Mouse (Mus musculus): ENCODE measurements at regions not wholly inside any gene's neighbourhood (a gene's known extent, or its start where the extent isn't known, plus 50 kb on each side); places are given as distances from the start of the nearest gene placed in this dataset.

GRCm38 (mm10) chr13:99847531-99847930 is 53.4 kb downstream of the Cartpt start:
- DNase-seq (ENCODE audit: low read depth, low spot score), result no peak

DNA sequence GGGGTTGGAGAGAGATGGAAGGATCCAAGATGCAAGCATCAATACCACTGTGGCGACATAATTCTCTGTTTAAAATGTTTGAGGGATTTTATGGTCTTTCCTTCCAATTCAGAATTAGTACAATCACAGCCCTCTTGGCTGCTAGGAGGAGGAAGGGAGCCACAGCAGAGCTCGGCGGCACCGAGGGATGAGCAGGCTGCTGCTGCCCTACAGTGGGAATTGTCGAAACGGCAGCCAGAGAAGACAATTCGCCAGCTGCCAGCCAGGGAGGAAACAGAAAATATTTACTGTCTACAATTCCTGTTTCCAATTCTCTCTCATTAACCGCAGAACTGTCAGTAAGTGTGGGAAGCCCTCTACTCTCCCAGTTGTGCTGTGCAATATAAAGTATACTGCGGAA is 58.3 kb downstream of the Cartpt start:
- DNase-seq (ENCODE audit: low read depth, low spot score), result peak; percentile 54

GRCm38 (mm10) chr13:99839446-99839845 is 61.4 kb downstream of the Cartpt start:
- DNase-seq (ENCODE audit: low read depth, low spot score), result no peak

- peak; percentile 89 for DNase-seq (ENCODE audit: low read depth, low spot score)
Measured at GRCm38 (mm10) chr13:99837772-99838425, 63.0 kb downstream of the Cartpt start.

GRCm38 (mm10) chr13:99837180-99837579 is 63.7 kb downstream of the Cartpt start:
- no peak for DNase-seq (ENCODE audit: low read depth, low spot score)

GRCm38 (mm10) chr13:99836586-99836985 is 64.3 kb downstream of the Cartpt start:
- DNase-seq (ENCODE audit: low read depth, low spot score), result no peak

GRCm38 (mm10) chr13:99835518-99835917 is 65.4 kb downstream of the Cartpt start:
- no peak for DNase-seq (ENCODE audit: low read depth, low spot score)

GRCm38 (mm10) chr13:99830080-99830724 is 70.7 kb downstream of the Cartpt start:
- no peak for DNase-seq (ENCODE audit: low read depth, low spot score)

DNA sequence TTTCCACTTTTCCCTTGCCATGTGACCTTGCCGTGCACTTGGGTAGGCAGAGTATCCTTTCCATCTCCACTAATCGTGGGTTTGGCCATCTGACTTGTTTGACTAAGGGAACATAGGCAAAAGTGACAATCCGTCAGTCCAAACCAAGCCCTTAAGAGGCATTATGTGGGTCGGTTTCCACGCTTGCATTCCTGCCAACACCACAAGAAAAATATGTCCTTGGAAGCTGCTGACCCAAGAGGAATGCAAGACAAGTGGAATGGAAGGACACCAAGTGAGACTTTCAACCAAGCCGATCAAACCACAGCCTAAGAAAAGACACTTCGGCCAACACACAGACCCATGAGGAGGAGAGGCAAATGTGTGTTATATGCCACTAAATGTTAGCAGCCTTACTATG is 73.3 kb downstream of the Cartpt start:
- no peak for DNase-seq (ENCODE audit: low read depth, low spot score)

GRCm38 (mm10) chr13:99824625-99825024 is 76.3 kb downstream of the Cartpt start:
- DNase-seq (ENCODE audit: low read depth, low spot score), result no peak

DNA sequence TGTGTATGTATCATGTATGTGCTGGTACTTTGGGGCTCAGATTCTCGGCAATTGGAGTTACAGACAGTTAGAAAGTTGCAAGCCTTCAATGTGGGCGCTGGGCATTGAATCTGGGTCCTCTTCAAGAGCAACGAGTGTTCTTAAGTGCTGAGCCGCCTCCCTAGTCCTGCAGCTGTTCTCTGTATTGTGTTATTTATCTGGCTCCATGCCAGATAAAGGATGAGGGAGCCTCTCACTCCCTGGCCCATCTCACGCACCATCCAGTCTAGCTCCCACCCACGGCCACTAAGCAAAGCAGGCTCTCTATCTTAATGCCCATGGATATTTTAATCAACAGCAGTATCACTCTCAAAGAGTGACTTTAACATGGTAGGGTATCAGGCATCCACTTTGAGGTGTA is 84.2 kb downstream of the Cartpt start:
- no peak for DNase-seq (ENCODE audit: low read depth, low spot score)

DNA sequence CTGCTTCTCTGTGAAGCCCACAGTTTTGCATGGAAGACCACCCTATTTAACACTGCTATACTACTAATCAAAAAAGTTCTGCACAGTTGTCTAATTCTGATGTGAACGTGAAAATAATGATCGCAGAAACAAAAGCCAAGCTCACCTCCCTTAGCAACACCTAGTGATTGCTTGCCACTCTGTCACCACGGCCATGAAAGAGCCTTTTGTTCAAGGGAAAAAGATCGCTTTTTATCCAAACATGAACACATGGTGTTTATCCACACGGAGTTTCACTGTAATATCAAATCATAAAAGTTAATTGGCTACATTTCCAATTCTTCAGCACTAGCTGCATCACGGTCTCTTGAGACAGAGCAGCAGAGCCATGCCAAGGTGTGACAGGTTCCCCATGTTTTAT is 85.1 kb downstream of the Cartpt start:
- no peak for DNase-seq (ENCODE audit: low read depth, low spot score)

DNA sequence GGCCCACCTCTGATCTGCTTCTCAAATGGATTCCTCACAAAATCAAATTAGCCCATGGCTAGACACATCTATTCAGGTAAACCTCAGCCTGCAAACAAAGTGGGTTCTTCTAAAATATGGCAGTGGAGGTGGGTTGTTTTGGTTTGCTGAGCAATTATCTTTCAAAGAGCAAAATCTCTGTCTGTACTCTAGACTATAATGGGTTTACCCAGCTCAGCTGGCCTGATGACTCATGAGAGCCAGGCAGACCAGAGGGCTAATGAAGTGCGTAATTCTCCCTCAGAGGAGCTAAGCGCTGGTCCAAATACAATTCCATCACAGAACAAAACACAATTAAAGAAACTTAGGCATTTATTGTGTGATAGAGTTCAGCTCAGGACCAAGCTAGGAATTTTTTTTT is 86.1 kb downstream of the Cartpt start:
- no peak for DNase-seq (ENCODE audit: low read depth, low spot score)

GRCm38 (mm10) chr13:99814033-99814556 is 86.8 kb downstream of the Cartpt start:
- DNase-seq (ENCODE audit: low read depth, low spot score), result no peak

GRCm38 (mm10) chr13:99794448-99794847 is 106.4 kb downstream of the Cartpt start:
- no peak for DNase-seq (ENCODE audit: low read depth, low spot score)

- DNase-seq (ENCODE audit: low read depth, low spot score), result no peak
Measured at GRCm38 (mm10) chr13:99793786-99794435, 107.0 kb downstream of the Cartpt start.

- no peak for DNase-seq (ENCODE audit: low read depth, low spot score)
Measured at GRCm38 (mm10) chr13:99793001-99793400, 107.9 kb downstream of the Cartpt start.

DNA sequence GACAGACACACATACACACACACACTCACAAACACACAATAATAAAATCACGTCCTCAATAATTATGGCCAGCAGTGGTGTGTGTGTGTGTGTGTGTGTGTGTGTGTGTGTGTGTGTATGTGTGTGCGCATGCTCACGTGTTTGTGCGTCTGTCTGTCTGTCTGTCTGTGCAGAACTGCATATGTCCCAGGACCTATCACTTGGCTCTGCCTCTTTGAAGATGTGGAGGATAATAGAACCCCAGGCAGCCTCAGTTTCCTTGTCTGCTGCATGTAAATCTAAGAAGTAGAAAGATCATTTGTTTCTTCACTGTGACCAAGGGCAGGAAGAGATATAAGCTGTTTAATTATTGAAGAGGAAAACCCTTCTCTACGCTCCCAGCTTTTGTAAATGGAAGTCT is 109.9 kb downstream of the Cartpt start:
- DNase-seq (ENCODE audit: low read depth, low spot score), result no peak

DNA sequence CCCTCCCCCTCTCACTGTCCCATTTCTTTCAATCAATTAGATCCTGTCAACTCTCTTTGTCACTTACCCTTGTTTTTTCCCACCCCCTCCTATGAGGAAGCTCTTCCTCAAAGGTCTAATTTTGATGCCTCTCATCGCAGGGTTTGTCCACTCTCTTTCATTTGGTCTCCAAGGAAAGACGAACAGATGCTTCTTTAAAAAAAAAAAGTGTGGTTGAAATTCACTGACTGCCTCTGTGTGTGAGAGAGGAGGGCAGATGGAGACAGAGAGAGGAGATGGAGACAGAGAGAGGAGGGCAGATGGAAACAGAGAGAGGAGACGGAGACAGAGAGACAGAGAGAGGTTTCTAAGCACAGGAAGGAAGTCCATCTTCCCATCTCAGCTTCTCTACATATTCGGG is 113.1 kb downstream of the Cartpt start:
- no peak for DNase-seq (ENCODE audit: low read depth, low spot score)

DNA sequence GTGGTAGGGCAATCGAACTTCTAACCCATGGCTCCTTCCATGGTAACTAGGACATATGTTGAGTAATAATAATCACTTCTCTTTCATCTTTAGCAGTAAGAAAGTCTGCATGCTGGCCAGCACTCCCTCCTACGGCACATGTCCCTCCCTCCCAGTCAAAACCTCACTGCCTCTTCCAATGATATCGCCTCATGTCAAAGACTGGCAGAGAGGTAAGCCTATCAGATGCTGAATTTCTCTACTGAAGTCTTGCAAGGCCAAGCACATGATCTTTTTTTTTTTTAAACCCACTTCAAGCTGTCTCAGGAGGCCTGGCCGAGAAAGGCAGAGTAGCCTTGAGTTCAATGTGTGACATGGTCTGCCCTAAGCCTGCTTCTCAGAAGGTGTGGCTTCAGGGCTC is 115.5 kb downstream of the Cartpt start:
- no peak for DNase-seq (ENCODE audit: low read depth, low spot score)

DNA sequence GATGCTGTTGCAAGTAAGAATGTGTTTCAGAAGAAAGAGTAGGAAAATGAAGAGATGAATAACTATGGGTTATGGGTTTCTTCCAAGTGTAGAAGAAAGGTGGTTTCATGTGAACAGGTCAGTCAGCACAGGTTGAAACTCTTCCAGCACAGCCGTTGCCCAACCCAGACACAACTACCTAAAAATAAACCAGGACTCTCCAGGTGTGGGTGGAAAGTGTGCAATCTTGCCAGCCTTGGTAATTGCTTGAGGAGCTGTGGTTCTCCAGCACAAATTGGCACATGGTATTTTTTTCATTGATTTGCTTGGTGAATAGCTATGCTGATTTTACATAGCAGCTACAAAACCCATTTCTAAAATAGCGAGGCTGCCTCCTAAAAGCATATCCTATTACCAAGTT is 116.6 kb downstream of the Cartpt start:
- DNase-seq (ENCODE audit: low read depth, low spot score), result no peak

- no peak for DNase-seq (ENCODE audit: low read depth, low spot score)
Measured at GRCm38 (mm10) chr13:99782883-99783721, 117.8 kb downstream of the Cartpt start.
